Mouse (Mus musculus): Measurements from ENCODE around the gene Saysd1.
"Not testable (repeated sequence)": the region's sequence is repeated elsewhere in the genome, so short reads cannot be mapped to it uniquely, and the experiment has no call there.

DNA sequence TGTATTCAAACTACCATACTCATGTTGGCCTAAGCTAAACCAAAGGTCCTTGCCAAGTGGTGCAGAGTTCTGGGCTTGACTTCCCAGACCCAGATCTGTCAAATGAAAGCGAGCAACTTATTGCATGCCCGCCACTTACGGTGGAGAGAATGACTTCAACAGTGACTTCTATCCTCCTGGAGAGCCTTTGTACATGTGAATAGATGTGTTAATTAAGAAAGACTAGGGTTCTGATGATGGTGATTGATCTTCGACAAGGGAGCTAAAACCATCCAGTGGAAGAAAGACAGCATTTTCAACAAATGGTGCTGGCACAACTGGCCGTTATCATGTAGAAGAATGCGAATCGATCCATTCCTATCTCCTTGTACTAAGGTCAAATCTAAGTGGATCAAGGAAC is 110.9 kb downstream of the Saysd1 start:
- not testable (repeated sequence) for TF ChIP-seq CTCF, EP300 (IDR thresholded peaks at IDR 0.05)

Data from lung, postnatal 0 days (tissue).